Mouse (Mus musculus) liver, adult 2 months (tissue): ENCODE data around the gene Dgkz.

Source experiments
- CTCF ChIP-seq: fragments of 200-500 bp; IDR thresholded peaks from 2 replicates; pipeline ENCODE4 v1.5.1; 2011; ENCODE audit warnings: low read depth, low read length, control low read depth
- POLR2A ChIP-seq: fragments of 200-500 bp; IDR thresholded peaks from 2 replicates; pipeline ENCODE4 v1.6.1; 2011; ENCODE audit warnings: low read length, control low read depth; ENCODE audit not compliant: insufficient read depth; ENCODE audit errors: extremely low read depth

GRCm38 (mm10) chr2:91936154-91936553 lies 39.5 kb downstream of the Dgkz start:
- TF ChIP-seq POLR2A: no peak
- TF ChIP-seq CTCF: no peak
